18 mouse cellular contexts compared by ENCODE assay signal in the genomic region with DNA sequence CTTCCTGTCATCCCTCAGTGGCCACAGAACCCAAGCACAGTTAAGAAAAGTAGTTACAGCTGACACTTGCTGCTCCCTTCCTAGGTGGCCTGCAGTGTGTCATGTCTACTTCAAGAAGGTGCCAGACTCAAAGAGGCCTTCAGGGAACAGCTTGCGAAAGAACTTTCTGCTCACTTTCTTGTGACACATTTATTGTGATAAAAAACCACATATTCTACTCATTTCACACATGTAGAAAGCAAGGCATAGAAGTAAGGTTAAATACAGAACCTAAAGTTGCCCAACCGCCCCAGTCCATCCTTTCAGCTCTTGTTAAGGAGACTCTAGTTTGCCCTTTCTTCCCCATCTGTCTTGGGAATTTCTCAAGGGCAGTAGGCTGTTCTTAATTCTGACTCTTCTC.
"Had no signal": no experiment of that assay in that cellular context is flagged by ENCODE, and none has a peak within 500 bp of the region (broad histone marks: within the 10 kb centered on the region; RNA-seq: fewer than 3 reads in every experiment).

No protein-coding gene starts in this region.

- H3K27ac ChIP-seq: kidney, postnatal 0 days; limb, embryonic 12.5 days; liver, embryonic 14.5 days; neural tube, embryonic 13.5 days had no signal

- H3K4me3 ChIP-seq: limb, embryonic 12.5 days; myocyte; neural tube, embryonic 13.5 days had no signal

- DNase-seq: kidney, adult 11 months; kidney, adult 9 months; kidney, postnatal 36 days; liver; lung, embryonic 14.5 days; lung, postnatal 10 days; lung, postnatal 4 days; midbrain, embryonic 14.5 days; retina, postnatal 1 day; right cerebral cortex, postnatal 4 days; spleen, adult 18-20 months; thymus, adult 18-20 months; thymus, postnatal 25 days had no signal

- H3K4me1 ChIP-seq: neural tube, embryonic 13.5 days had no signal

- H3K27me3 ChIP-seq: limb, embryonic 12.5 days; neural tube, embryonic 13.5 days had no signal

- H3K9me3 ChIP-seq: limb, embryonic 12.5 days; neural tube, embryonic 13.5 days had no signal

- H3K9ac ChIP-seq: limb, embryonic 12.5 days; liver, embryonic 14.5 days; lung, embryonic 14.5 days; neural tube, embryonic 13.5 days had no signal

- H3K4me2 ChIP-seq: limb, embryonic 12.5 days; lung, embryonic 14.5 days; neural tube, embryonic 13.5 days had no signal
